Mouse (Mus musculus): Measurements from ENCODE around the gene Ly86.

The Ly86 gene

DNA sequence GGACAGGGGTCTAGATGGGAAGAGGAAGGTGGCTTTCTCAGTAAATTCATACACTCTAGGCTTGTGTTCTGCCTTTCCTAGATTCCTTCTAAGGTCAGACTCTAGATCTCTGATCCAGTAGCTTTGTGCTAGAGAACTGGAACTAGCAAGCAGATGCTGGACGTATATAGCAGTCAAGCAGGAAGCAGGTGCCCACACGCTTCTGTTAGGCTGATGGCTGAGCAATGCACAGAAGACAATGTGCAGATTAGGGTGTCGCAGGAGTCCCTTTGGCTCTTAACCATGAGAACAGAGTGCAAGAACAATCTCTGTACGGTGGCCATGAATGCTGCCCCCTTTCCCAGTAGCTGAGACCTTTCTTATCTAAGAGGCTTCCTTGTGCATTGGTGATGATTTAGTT, 9.4 kb downstream of the Ly86 start:
- no peak for DNase-seq

DNA sequence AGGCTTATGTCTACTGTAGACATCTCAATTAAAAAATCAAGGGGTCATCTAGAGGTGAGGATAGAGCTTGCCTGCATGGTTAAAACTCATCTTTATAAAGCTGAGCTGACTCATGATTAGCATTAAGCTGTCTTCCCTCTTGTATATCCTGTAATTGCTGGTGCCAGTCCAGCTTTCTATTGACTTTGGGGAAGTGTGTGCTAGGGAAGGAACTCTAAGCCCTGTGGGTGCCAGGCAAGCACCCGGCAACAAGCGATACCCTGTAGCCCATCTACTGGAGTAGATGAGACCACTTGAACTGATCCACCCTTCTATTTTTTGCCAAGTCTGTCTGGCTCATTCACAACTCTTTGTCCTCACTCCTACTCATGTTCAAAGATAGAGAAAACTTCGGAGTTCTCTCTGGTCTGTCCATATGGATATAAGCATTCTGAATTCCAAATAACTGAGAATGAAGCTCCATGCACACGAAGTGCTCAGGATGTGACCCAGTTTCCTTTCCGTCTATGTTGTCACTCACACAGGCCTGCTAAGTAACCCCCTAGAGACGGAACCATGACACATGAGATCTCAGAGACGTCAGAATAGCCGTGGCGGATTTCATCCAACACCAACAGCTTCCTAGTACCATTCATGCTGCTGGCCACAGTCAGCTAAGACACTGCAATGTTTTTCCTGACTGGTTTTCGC, 10.8 kb downstream of the Ly86 start:
- DNase-seq, result no peak

DNA sequence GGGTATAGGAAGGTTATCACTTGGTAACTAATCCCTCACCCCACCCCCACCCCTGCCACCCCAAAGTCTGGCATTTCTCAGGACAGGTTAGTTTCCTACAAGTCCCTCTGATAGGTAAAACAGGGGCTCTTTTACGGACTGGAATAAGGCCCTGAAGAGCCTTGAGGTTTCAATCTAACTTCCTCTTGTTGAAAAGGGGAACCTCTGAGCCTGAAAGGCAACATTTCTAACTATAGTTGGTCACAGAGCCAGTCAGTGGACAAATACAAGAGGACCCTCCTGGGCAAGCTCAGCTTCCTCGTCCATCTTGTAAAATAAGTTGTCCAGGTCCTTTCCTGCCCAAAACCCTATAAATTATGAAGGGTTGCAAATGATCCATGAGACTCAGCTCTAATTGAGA, 11.5 kb downstream of the Ly86 start:
- DNase-seq, result no peak

GRCm38 (mm10) chr13:37358112-37358511, 13.1 kb downstream of the Ly86 start:
- no peak for DNase-seq

- no peak for DNase-seq
Observed at GRCm38 (mm10) chr13:37361249-37361648, 16.2 kb downstream of the Ly86 start.

- no peak for DNase-seq
Observed at GRCm38 (mm10) chr13:37364351-37364750, 19.3 kb downstream of the Ly86 start.

DNA sequence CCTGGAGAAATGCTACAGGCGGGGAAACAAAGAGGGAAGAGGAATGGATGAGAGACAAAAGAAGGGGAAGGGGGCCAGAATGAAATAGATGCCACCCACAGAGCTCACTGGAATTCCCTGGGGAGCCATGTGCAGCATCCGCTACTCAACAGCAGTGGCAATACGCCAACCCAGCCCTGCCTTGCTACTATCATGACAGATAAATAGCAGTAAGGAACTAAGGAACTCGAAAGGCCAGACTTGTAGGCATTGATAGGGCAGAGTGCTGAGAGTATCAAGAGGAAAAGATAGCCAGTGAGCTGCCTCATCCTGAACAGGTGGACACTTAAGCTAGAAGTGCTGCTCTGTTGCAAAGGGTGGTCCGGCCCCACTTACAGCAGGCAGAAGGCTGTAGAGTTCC, 31.4 kb downstream of the Ly86 start:
- DNase-seq, result peak; percentile 23 to 26

- DNase-seq, result peak; percentile 75 to 82
Observed at GRCm38 (mm10) chr13:37388222-37389202, 43.5 kb downstream of the Ly86 start.

DNA sequence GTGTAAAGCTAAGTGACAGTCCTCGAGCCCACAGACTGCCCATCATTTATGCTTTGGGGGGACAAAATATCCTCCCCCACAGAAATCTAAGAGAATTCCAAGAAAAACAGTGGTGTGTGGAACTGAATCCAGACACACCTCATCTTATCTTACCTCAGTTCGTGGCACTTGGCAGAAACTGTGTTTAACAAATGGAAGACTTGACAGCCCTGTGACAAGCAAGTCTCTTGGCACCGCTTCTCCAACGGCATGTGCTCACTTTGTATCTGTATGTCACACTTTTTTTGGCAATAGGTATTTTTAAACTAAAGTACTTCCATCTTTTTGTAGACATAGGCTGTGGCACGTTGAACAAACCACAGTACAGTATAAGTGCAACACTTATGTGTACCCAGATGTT, 44.3 kb downstream of the Ly86 start:
- peak; percentile 9 to 17 for DNase-seq

- DNase-seq, result no peak
Observed at GRCm38 (mm10) chr13:37398791-37399190, 53.8 kb downstream of the Ly86 start.

- no peak for DNase-seq
Observed at GRCm38 (mm10) chr13:37399340-37399739, 54.3 kb downstream of the Ly86 start.

DNA sequence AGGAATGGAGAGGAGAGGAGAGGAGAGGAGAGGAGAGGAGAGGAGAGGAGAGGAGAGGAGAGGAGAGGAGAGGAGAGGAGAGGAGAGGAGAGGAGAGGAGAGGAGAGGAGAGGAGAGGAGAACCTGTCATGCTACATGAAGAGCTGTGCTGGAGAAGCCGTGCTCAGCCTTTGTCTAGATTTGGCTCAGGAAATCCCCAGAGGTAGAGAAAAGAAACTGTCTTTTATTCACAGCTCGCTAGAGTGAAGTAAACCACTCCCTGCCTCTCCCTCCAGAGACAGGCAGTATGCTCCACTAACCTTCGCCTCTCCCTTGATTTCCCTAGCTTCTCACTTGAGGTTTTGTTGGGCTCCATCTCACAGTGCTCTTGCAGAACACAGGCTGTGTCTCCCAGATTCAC, 57.4 kb downstream of the Ly86 start:
- no peak for DNase-seq

GRCm38 (mm10) chr13:37403708-37404107, 58.7 kb downstream of the Ly86 start:
- DNase-seq, result no peak

DNA sequence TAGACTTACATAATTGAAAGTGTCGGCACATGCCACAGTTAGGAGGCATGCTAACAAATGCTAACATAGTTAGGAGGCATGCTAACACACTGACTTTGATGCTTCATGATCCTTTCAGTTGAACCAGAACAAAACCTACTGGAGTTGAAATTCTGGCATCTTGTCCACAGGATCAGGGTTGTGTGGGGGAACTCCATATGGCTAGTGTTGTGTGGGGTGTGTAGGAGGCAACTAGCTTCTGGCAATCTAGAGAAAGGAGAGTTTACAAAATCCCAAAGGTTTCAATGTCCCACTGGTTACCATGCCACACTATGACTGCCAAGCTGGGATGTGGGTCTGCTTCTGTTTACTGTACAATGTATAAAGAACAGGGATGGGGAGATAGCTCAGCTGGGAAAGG, 70.7 kb downstream of the Ly86 start:
- DNase-seq, result no peak

DNA sequence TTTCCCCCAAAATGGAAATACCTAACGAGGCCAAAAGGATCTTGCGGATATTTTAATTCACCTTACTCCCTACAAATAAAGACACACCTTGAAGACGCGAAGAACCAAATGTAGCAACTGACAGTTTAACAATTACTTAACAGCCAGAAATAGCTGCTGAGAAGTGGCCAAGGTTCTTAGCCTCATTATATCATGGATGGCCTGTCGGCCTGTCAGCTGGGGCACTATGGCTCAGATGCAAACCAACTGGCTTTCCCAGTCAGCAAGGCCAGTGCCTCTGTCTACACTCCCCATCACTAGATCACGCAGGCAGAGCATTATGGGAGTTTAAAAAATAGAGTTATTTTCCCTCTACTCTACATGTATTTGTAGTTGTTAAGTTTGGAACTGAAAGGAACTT, 78.4 kb downstream of the Ly86 start:
- no peak for DNase-seq

GRCm38 (mm10) chr13:37424904-37425303, 79.9 kb downstream of the Ly86 start:
- no peak for DNase-seq

DNA sequence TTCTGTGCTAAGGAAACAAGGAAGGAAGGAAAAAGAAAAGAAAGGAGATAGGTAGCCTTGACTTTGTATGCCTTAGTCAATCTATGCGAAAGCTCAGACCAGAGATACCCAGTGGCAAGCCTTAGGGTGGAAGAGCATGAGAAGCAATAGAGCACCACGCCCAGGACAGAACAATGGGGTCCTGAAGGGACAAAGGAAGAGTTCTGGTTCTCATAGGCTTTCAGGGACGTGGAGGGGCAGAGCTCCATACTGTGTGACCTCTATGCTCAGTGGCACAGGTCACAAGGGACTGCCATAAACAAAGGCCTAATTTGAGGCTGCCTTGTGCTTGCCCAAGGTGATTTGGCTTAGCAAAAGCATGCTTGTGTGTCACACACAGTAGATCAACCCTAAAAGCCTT, 80.4 kb downstream of the Ly86 start:
- DNase-seq, result no peak

GRCm38 (mm10) chr13:37426578-37427336, 81.7 kb downstream of the Ly86 start:
- no peak for DNase-seq

GRCm38 (mm10) chr13:37428496-37428895, 83.5 kb downstream of the Ly86 start:
- no peak for DNase-seq

DNA sequence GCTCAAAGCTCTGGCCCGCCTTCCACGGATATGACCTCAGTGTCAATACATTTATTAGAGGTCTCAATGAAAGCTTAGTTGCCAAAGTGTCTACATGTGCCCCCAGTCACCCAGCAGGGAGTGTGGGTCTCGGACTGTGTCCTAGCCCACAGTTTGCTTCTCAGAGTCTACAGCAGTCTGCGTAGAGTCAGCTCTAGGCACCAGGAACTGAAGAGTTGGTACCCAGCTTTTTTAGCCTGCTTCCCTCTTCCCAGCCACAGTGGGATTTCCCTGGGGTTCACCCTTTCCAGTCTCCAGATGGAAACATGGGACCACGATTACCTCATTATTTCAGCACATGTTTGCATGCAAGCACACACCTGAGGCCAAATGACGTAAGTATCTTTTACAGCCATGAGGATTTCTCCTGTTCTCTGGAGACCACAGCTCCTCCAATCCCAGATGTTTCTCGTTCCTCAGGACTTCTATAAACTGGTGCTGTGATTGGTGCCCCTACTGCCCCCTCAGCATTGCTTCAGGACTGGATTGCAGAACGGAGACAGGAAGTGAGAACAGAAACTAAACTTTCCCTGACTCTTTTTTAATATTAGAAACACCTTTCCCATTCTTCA, 84.8 kb downstream of the Ly86 start:
- no peak for DNase-seq

DNA sequence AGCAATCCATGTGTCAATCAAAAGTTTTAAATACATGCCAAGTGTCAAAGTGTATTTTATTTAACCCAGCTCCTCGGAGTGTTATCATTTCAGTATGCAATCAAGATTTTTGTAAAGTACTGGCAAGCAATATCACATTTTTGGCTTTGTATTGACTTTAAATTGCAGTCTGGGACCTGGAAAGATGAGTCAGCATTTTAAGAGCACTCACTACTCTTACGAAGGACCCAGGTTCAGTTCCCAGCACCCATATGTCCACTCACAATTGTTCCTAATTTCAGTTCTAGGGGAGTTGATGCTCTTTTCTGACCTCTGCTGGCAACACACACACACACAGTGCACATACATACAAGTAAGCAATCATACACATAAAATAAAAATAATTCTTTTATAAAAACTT, 86.7 kb downstream of the Ly86 start:
- DNase-seq, result no peak

DNA sequence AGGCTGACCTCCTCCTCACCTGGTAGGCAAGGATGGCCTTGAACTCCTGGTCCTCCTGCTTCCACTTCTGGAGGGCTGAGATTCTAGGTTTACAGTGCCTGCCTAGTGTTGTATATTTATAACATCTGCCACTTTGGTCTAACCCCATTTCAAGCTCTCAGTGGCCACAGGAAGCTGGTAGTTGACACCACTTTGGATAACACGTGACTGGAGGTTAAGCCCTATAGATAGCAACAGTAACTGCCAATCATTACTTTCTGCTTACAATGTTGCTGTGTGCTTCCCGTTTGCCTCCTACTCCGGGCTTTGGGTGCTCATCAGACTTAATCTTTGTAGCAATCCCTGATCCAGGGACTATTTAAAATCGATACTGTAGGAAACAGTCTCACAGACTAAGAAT, 87.6 kb downstream of the Ly86 start:
- DNase-seq, result no peak

DNA sequence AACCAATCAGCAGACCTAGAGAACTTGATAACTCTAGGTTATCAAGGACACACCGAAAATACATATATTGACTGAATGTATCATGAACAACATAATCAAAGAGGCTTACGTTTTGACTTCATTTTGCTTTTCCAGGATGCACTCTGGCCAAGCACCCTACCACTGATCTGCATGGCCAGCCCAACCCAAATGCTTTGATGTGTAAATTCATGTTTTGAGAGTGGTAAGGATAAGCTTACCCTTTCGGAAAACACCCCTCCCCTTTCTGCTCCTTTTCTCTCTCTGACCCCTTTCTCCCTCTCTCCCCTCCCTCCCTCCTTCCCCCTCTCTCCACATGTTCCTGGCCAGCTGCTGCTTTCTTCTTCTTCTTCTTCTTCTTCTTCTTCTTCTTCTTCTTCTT, 88.1 kb downstream of the Ly86 start:
- DNase-seq, result no peak
